Comparison of ENCODE assay signal across 7 mouse cellular contexts in genomic region chr5:5559798-5560197, GRCm38 (mm10). TPM values are rescaled to one million over a fixed set of nuclear protein-coding genes. Genes with fewer than 3 reads are reported as not detected.
DNase-seq lines count a peak whose midpoint lies in the region; ATAC-seq and TF ChIP-seq lines count a peak whose summit lies in the region.

No protein-coding gene starts in this region.

- peaks cover 35% of the 10 kb centered on the region for H3K4me1 ChIP-seq in megakaryocyte, embryonic 14.5 days
- H3K4me1 ChIP-seq in forebrain, embryonic 12.5 days: peaks cover 11% of the 10 kb centered on the region
- H3K4me1 ChIP-seq in limb, embryonic 12.5 days (replicated peaks): peaks cover 6% of the 10 kb centered on the region
- H3K4me1 ChIP-seq in small intestine, adult 2 months (ENCODE audit: control insufficient read depth, insufficient read depth, insufficient read length, low read length): peaks cover 2% of the 10 kb centered on the region; the same call in 1 of the 2 replicates

- no peak for DNase-seq in thymus, postnatal 0 days (ENCODE audit: low spot score)

- H3K4me3 ChIP-seq in megakaryocyte, embryonic 14.5 days (replicated peaks): peak overlapping the region; percentile 96
- peak overlapping the region; percentile 69 for H3K4me3 ChIP-seq in forebrain, embryonic 12.5 days (replicated peaks)
- H3K4me3 ChIP-seq in limb, embryonic 12.5 days (replicated peaks): peak overlapping the region; percentile 67
- H3K4me3 ChIP-seq in small intestine, adult 2 months (ENCODE audit: low read depth, low read length): peak overlapping the region; percentile 85

- peak overlapping the region; percentile 71; the same call in 1 of the 2 replicates for H3K27ac ChIP-seq in forebrain, embryonic 12.5 days
- H3K27ac ChIP-seq in limb, embryonic 12.5 days: peak overlapping the region; percentile 73
- H3K27ac ChIP-seq in small intestine, adult 2 months (ENCODE audit: insufficient read depth, low read depth, low read length): no peak overlapping the region

- no peaks in the 10 kb centered on the region for H3K27me3 ChIP-seq in megakaryocyte, embryonic 14.5 days (replicated peaks)
- H3K27me3 ChIP-seq in forebrain, embryonic 12.5 days: 0 out of 2 replicates have a peak, but pooled peaks cover 5% of the 10 kb centered on the region
- no peaks in the 10 kb centered on the region for H3K27me3 ChIP-seq in limb, embryonic 12.5 days
- no peaks in the 10 kb centered on the region for H3K27me3 ChIP-seq in small intestine, adult 2 months (ENCODE audit: control insufficient read depth, insufficient read depth, low read length)

- peak overlapping the region; percentile 66 for H3K9ac ChIP-seq in forebrain, embryonic 12.5 days
- peak overlapping the region; percentile 77 for H3K9ac ChIP-seq in limb, embryonic 12.5 days (replicated peaks)

- WGBS in forebrain, embryonic 12.5 days: 49% methylated on average over 8 of the region's 8 CpGs
- 47% methylated on average over 8 of the region's 8 CpGs for WGBS in limb, embryonic 12.5 days
- 35% methylated on average over 8 of the region's 8 CpGs for WGBS in small intestine, adult 2 months

- no peak for ATAC-seq in megakaryocyte, adult 5-6 weeks (ENCODE audit: poor library complexity, severe bottlenecking)
- no peak for ATAC-seq in forebrain, embryonic 12.5 days (ENCODE audit: low FRiP score)
- no peak; the same call in 1 of the 2 replicates for ATAC-seq in limb, embryonic 12.5 days (ENCODE audit: insufficient number of reproducible peaks, insufficient read depth, low FRiP score, low TSS enrichment, low read depth)
- ATAC-seq in granulocyte monocyte progenitor cell, adult 5-6 weeks (replicated peaks; ENCODE audit: poor library complexity, severe bottlenecking): no peak

- H3K9me3 ChIP-seq in megakaryocyte, embryonic 14.5 days: no peaks in the 10 kb centered on the region
- H3K9me3 ChIP-seq in forebrain, embryonic 12.5 days: no peaks in the 10 kb centered on the region
- no peaks in the 10 kb centered on the region for H3K9me3 ChIP-seq in limb, embryonic 12.5 days

- TF ChIP-seq POLR2A in small intestine, adult 2 months (IDR thresholded peaks at IDR 0.05; ENCODE audit: low read depth, low read length): no peak

- H3K4me2 ChIP-seq in forebrain, embryonic 12.5 days: peak overlapping the region; percentile 61
- peak overlapping the region; percentile 60 for H3K4me2 ChIP-seq in limb, embryonic 12.5 days

- peaks cover 7% of the 10 kb centered on the region for H3K36me3 ChIP-seq in megakaryocyte, embryonic 14.5 days (replicated peaks; ENCODE audit: low read length)
- H3K36me3 ChIP-seq in forebrain, embryonic 12.5 days (replicated peaks): peaks cover 1% of the 10 kb centered on the region
- peaks cover 5% of the 10 kb centered on the region for H3K36me3 ChIP-seq in limb, embryonic 12.5 days
- peaks cover 2% of the 10 kb centered on the region; the same call in 1 of the 2 replicates for H3K36me3 ChIP-seq in small intestine, adult 2 months (ENCODE audit: control insufficient read depth, insufficient read depth, low read length)

- no peak for TF ChIP-seq CTCF in small intestine, adult 2 months (IDR thresholded peaks at IDR 0.05; ENCODE audit: extremely low read depth, insufficient read length, insufficient replicate concordance, low read depth, low read length)

RNA-seq across cellular contexts. Expression of gene Gtpbp10, which starts 0.5 kb away (rescaled TPM):
- polyA plus RNA-seq in megakaryocyte, embryonic 14.5 days (2012; ENCODE audit: insufficient read depth, low replicate concordance): 1.5 TPM in 1 of 2 replicates, not detected in the other
- total RNA-seq in megakaryocyte, adult 5-6 weeks (2015): 14.2 and 14.8 TPM in 2 replicates
- total RNA-seq in megakaryocyte, adult 5-6 weeks (2017): 15.8 and 17.6 TPM in 2 replicates
- polyA plus RNA-seq in forebrain, embryonic 12.5 days (2016; fragmentation: Nextera tagmentation; extraction: Ambion mirVana): 36.7 and 37.7 TPM in 2 replicates
- 34.8 and 35.3 TPM in 2 replicates for polyA plus RNA-seq in limb, embryonic 12.5 days (2016; fragmentation: Nextera tagmentation; extraction: Ambion mirVana)
- 0.34 and 0.46 TPM in 2 replicates for polyA plus RNA-seq in small intestine, adult 2 months (2012; rRNA removed)
- polyA plus RNA-seq in thymus, postnatal 0 days (2015; fragmentation: Nextera tagmentation; extraction: Ambion mirVana): 14.4 and 16.0 TPM in 2 replicates
- total RNA-seq in granulocyte monocyte progenitor cell, adult 5-6 weeks (2014; fragmentation: Nextera tagmentation): 24.7 and 27.8 TPM in 2 replicates
- total RNA-seq in granulocyte monocyte progenitor cell, adult 5-6 weeks (2017): 31.3 and 37.1 TPM in 2 replicates

RNA-seq across cellular contexts. Expression of gene Gm8773, which starts 13.8 kb away (rescaled TPM):
- not detected in 2 replicates for polyA plus RNA-seq in megakaryocyte, embryonic 14.5 days (2012; ENCODE audit: insufficient read depth, low replicate concordance)
- not detected in 2 replicates for total RNA-seq in megakaryocyte, adult 5-6 weeks (2015)
- total RNA-seq in megakaryocyte, adult 5-6 weeks (2017): not detected in 2 replicates
- 5.6 and 5.7 TPM in 2 replicates for polyA plus RNA-seq in forebrain, embryonic 12.5 days (2016; fragmentation: Nextera tagmentation; extraction: Ambion mirVana)
- polyA plus RNA-seq in limb, embryonic 12.5 days (2016; fragmentation: Nextera tagmentation; extraction: Ambion mirVana): 0.38 and 0.83 TPM in 2 replicates
- polyA plus RNA-seq in small intestine, adult 2 months (2012; rRNA removed): 0.08 TPM in 1 of 2 replicates, not detected in the other
- polyA plus RNA-seq in thymus, postnatal 0 days (2015; fragmentation: Nextera tagmentation; extraction: Ambion mirVana): 0.45 and 0.70 TPM in 2 replicates
- not detected in 2 replicates for total RNA-seq in granulocyte monocyte progenitor cell, adult 5-6 weeks (2014; fragmentation: Nextera tagmentation)
- not detected in 2 replicates for total RNA-seq in granulocyte monocyte progenitor cell, adult 5-6 weeks (2017)

RNA-seq across cellular contexts. Expression of gene Cldn12, which starts 45.0 kb away (rescaled TPM):
- not detected in 2 replicates for polyA plus RNA-seq in megakaryocyte, embryonic 14.5 days (2012; ENCODE audit: insufficient read depth, low replicate concordance)
- total RNA-seq in megakaryocyte, adult 5-6 weeks (2015): 0.80 and 3.2 TPM in 2 replicates
- 2.2 and 2.3 TPM in 2 replicates for total RNA-seq in megakaryocyte, adult 5-6 weeks (2017)
- polyA plus RNA-seq in forebrain, embryonic 12.5 days (2016; fragmentation: Nextera tagmentation; extraction: Ambion mirVana): 32.0 and 36.4 TPM in 2 replicates
- 21.6 and 23.6 TPM in 2 replicates for polyA plus RNA-seq in limb, embryonic 12.5 days (2016; fragmentation: Nextera tagmentation; extraction: Ambion mirVana)
- 7.9 and 13.4 TPM in 2 replicates for polyA plus RNA-seq in small intestine, adult 2 months (2012; rRNA removed)
- 2.3 and 2.8 TPM in 2 replicates for polyA plus RNA-seq in thymus, postnatal 0 days (2015; fragmentation: Nextera tagmentation; extraction: Ambion mirVana)
- total RNA-seq in granulocyte monocyte progenitor cell, adult 5-6 weeks (2014; fragmentation: Nextera tagmentation): 1.4 and 3.4 TPM in 2 replicates
- total RNA-seq in granulocyte monocyte progenitor cell, adult 5-6 weeks (2017): 4.2 and 7.5 TPM in 2 replicates
